Mouse (Mus musculus): Measurements from ENCODE around the gene Notch1.

Gene Notch1

GRCm38 (mm10) chr2:26478685-26479205 is 37.7 kb downstream of the Notch1 start:
- DNase-seq (ENCODE audit: low spot score), result no peak

GRCm38 (mm10) chr2:26477911-26478310 is 38.6 kb downstream of the Notch1 start:
- no peak for DNase-seq (ENCODE audit: low spot score)

GRCm38 (mm10) chr2:26475505-26476430 is 40.7 kb downstream of the Notch1 start:
- no peak for DNase-seq (ENCODE audit: low spot score)

GRCm38 (mm10) chr2:26474789-26475504 is 41.5 kb downstream of the Notch1 start:
- DNase-seq (ENCODE audit: low spot score), result no peak

- no peak for DNase-seq (ENCODE audit: low spot score)
Observed at GRCm38 (mm10) chr2:26472312-26473090, 44.0 kb downstream of the Notch1 start.

- DNase-seq (ENCODE audit: low spot score), result no peak
Observed at GRCm38 (mm10) chr2:26471652-26472285, 44.7 kb downstream of the Notch1 start.

- DNase-seq (ENCODE audit: low spot score), result no peak
Observed at GRCm38 (mm10) chr2:26470967-26471366, 45.5 kb downstream of the Notch1 start.

GRCm38 (mm10) chr2:26468376-26468775 is 48.1 kb downstream of the Notch1 start:
- no peak for DNase-seq (ENCODE audit: low spot score)

GRCm38 (mm10) chr2:26463412-26463811 is 53.1 kb downstream of the Notch1 start:
- no peak for DNase-seq (ENCODE audit: low spot score)

- DNase-seq (ENCODE audit: low spot score), result no peak
Observed at GRCm38 (mm10) chr2:26462980-26463379, 53.5 kb downstream of the Notch1 start.

GRCm38 (mm10) chr2:26461667-26462066 is 54.8 kb downstream of the Notch1 start:
- DNase-seq (ENCODE audit: low spot score), result no peak

- no peak for DNase-seq (ENCODE audit: low spot score)
Observed at GRCm38 (mm10) chr2:26460837-26461236, 55.6 kb downstream of the Notch1 start.

GRCm38 (mm10) chr2:26460097-26460646 is 56.3 kb downstream of the Notch1 start:
- no peak for DNase-seq (ENCODE audit: low spot score)

- no peak for DNase-seq (ENCODE audit: low spot score)
Observed at GRCm38 (mm10) chr2:26459478-26459877, 57.0 kb downstream of the Notch1 start.

- no peak for DNase-seq (ENCODE audit: low spot score)
Observed at GRCm38 (mm10) chr2:26458402-26459124, 57.9 kb downstream of the Notch1 start.

GRCm38 (mm10) chr2:26449121-26450060 is 67.1 kb downstream of the Notch1 start:
- DNase-seq (ENCODE audit: low spot score), result peak; percentile 85

GRCm38 (mm10) chr2:26447451-26447850 is 69.0 kb downstream of the Notch1 start:
- DNase-seq (ENCODE audit: low spot score), result no peak

- no peak for DNase-seq (ENCODE audit: low spot score)
Observed at GRCm38 (mm10) chr2:26446671-26447070, 69.8 kb downstream of the Notch1 start.

GRCm38 (mm10) chr2:26445666-26446445 is 70.6 kb downstream of the Notch1 start:
- peak; percentile 91 for DNase-seq (ENCODE audit: low spot score)

All from layer of hippocampus, adult 9-10 months (tissue).